Mouse (Mus musculus): Measurements from ENCODE around the gene H2-M5. TPM values are rescaled to one million over a fixed set of nuclear protein-coding genes. Genes with fewer than 3 reads are reported as not detected.

H2-M5 gene
- polyA plus RNA-seq, 1 experiment from 2014 or later, result not detected

GRCm38 (mm10) chr17:36971172-36971850 is 18.0 kb downstream of the H2-M5 start:
- TF ChIP-seq CTCF (IDR thresholded peaks at IDR 0.05; ENCODE audit: low read depth), result no peak
- H3K4me1 ChIP-seq (replicated peaks; ENCODE audit: control insufficient read depth, insufficient read depth, low read length), result no peaks in the 10 kb centered on the region
- no peak for ATAC-seq
- no peaks in the 10 kb centered on the region for H3K36me3 ChIP-seq (ENCODE audit: control insufficient read depth, insufficient read depth)
- H3K4me3 ChIP-seq (ENCODE audit: low read depth, low read length), result no peak overlapping the region
- H3K4me2 ChIP-seq (replicated peaks; ENCODE audit: low read depth), result no peak overlapping the region
- H3K9me3 ChIP-seq (ENCODE audit: control insufficient read depth), result no peaks in the 10 kb centered on the region
- no peak overlapping the region for H3K27ac ChIP-seq (ENCODE audit: low read depth, low read length)
- H3K27me3 ChIP-seq (replicated peaks; ENCODE audit: control insufficient read depth, insufficient read depth, low read length), result no peaks in the 10 kb centered on the region
- H3K9ac ChIP-seq (ENCODE audit: low read depth, low read length), result no peak overlapping the region
- 85% methylated on average over 6 of the region's 6 CpGs for WGBS

- TF ChIP-seq CTCF (IDR thresholded peaks at IDR 0.05; ENCODE audit: low read depth), result no peak
- H3K36me3 ChIP-seq (ENCODE audit: control insufficient read depth, insufficient read depth), result no peaks in the 10 kb centered on the region
- H3K9ac ChIP-seq (ENCODE audit: low read depth, low read length), result no peak overlapping the region
- H3K4me3 ChIP-seq (ENCODE audit: low read depth, low read length), result no peak overlapping the region
- no peaks in the 10 kb centered on the region for H3K4me1 ChIP-seq (replicated peaks; ENCODE audit: control insufficient read depth, insufficient read depth, low read length)
- ATAC-seq, result no peak
- no peaks in the 10 kb centered on the region for H3K27me3 ChIP-seq (replicated peaks; ENCODE audit: control insufficient read depth, insufficient read depth, low read length)
- 64% methylated on average over 14 of the region's 14 CpGs for WGBS
- no peak overlapping the region for H3K4me2 ChIP-seq (replicated peaks; ENCODE audit: low read depth)
- no peak overlapping the region for H3K27ac ChIP-seq (ENCODE audit: low read depth, low read length)
- no peaks in the 10 kb centered on the region for H3K9me3 ChIP-seq (ENCODE audit: control insufficient read depth)
Observed at GRCm38 (mm10) chr17:36970316-36970890, 18.9 kb downstream of the H2-M5 start.

- Histone ChIP-seq H3K4me1 (replicated peaks; ENCODE audit: control insufficient read depth, insufficient read depth, low read length) (no peaks in the 10 kb centered on the region), H3K27me3 (replicated peaks; ENCODE audit: control insufficient read depth, insufficient read depth, low read length) (no peaks in the 10 kb centered on the region), H3K27ac (ENCODE audit: low read depth, low read length) (no peak overlapping the region), H3K4me2 (replicated peaks; ENCODE audit: low read depth) (no peak overlapping the region), H3K9ac (ENCODE audit: low read depth, low read length) (no peak overlapping the region), H3K36me3 (ENCODE audit: control insufficient read depth, insufficient read depth) (no peaks in the 10 kb centered on the region), H3K9me3 (ENCODE audit: control insufficient read depth) (no peaks in the 10 kb centered on the region), H3K4me3 (ENCODE audit: low read depth, low read length) (no peak overlapping the region)
- no peak for TF ChIP-seq CTCF (IDR thresholded peaks at IDR 0.05; ENCODE audit: low read depth)
- 86% methylated on average over 1 of the region's 1 CpGs for WGBS
- no peak for ATAC-seq
Observed at GRCm38 (mm10) chr17:36966875-36967274, 22.5 kb downstream of the H2-M5 start.

- peak; percentile 29 for TF ChIP-seq CTCF (IDR thresholded peaks at IDR 0.05; ENCODE audit: low read depth)
- no peak overlapping the region for H3K9ac ChIP-seq (ENCODE audit: low read depth, low read length)
- WGBS, result 48% methylated on average over 1 of the region's 1 CpGs
- peaks cover 1% of the 10 kb centered on the region; the same call in 1 of the 2 replicates for H3K36me3 ChIP-seq (ENCODE audit: control insufficient read depth, insufficient read depth)
- ATAC-seq, result no peak
- no peak overlapping the region for H3K4me3 ChIP-seq (ENCODE audit: low read depth, low read length)
- no peak overlapping the region for H3K4me2 ChIP-seq (replicated peaks; ENCODE audit: low read depth)
- no peaks in the 10 kb centered on the region for H3K9me3 ChIP-seq (ENCODE audit: control insufficient read depth)
- no peaks in the 10 kb centered on the region for H3K27me3 ChIP-seq (replicated peaks; ENCODE audit: control insufficient read depth, insufficient read depth, low read length)
- H3K4me1 ChIP-seq (replicated peaks; ENCODE audit: control insufficient read depth, insufficient read depth, low read length), result peaks cover 4% of the 10 kb centered on the region; the same call in 1 of the 2 replicates
- H3K27ac ChIP-seq (ENCODE audit: low read depth, low read length), result no peak overlapping the region
Observed at GRCm38 (mm10) chr17:36961125-36961524, 28.2 kb downstream of the H2-M5 start.

GRCm38 (mm10) chr17:36958884-36959283 is 30.5 kb downstream of the H2-M5 start:
- Histone ChIP-seq H3K4me3 (ENCODE audit: low read depth, low read length) (peak overlapping the region; percentile 56), H3K36me3 (ENCODE audit: control insufficient read depth, insufficient read depth) (peaks cover 9% of the 10 kb centered on the region), H3K4me2 (replicated peaks; ENCODE audit: low read depth) (peak overlapping the region; percentile 75), H3K9ac (ENCODE audit: low read depth, low read length) (peak overlapping the region; percentile 74), H3K4me1 (replicated peaks; ENCODE audit: control insufficient read depth, insufficient read depth, low read length) (peaks cover 4% of the 10 kb centered on the region; the same call in 1 of the 2 replicates), H3K9me3 (ENCODE audit: control insufficient read depth) (no peaks in the 10 kb centered on the region), H3K27ac (ENCODE audit: low read depth, low read length) (peak overlapping the region; percentile 47), H3K27me3 (replicated peaks; ENCODE audit: control insufficient read depth, insufficient read depth, low read length) (no peaks in the 10 kb centered on the region)
- no peak for TF ChIP-seq CTCF (IDR thresholded peaks at IDR 0.05; ENCODE audit: low read depth)
- 8% methylated on average over 12 of the region's 12 CpGs for WGBS
- ATAC-seq, result no peak

- Histone ChIP-seq H3K27me3 (replicated peaks; ENCODE audit: control insufficient read depth, insufficient read depth, low read length) (no peaks in the 10 kb centered on the region), H3K9ac (ENCODE audit: low read depth, low read length) (peak within 1 kb of the TSS; percentile 74), H3K36me3 (ENCODE audit: control insufficient read depth, insufficient read depth) (peaks cover 13% of the 10 kb centered on the region), H3K27ac (ENCODE audit: low read depth, low read length) (peak within 1 kb of the TSS; percentile 47), H3K4me3 (ENCODE audit: low read depth, low read length) (peak within 1 kb of the TSS; percentile 56), H3K4me2 (replicated peaks; ENCODE audit: low read depth) (peak within 1 kb of the TSS; percentile 75), H3K9me3 (ENCODE audit: control insufficient read depth) (no peaks in the 10 kb centered on the region), H3K4me1 (replicated peaks; ENCODE audit: control insufficient read depth, insufficient read depth, low read length) (peaks cover 4% of the 10 kb centered on the region; the same call in 1 of the 2 replicates)
- no peak; the same call in 1 of the 2 replicates for TF ChIP-seq CTCF (IDR thresholded peaks at IDR 0.05; ENCODE audit: low read depth)
- peak; percentile 99 for ATAC-seq
- WGBS, result under 1% methylated on average over 46 of the region's 46 CpGs
Observed at GRCm38 (mm10) chr17:36957999-36958743, 31.2 kb downstream of the H2-M5 start, which contains the start of the genes Znrd1 and Znrd1as. Znrd1 (minus strand) TSS chr17:36958559. Znrd1as (plus strand) TSS chr17:36958592.

Data from intestine, postnatal 0 days (tissue).